Mouse (Mus musculus) midbrain, embryonic 13.5 days (tissue): ENCODE measurements at regions not wholly inside any gene's neighbourhood (a gene's known extent, or its start where the extent isn't known, plus 50 kb on each side); places are given as distances from the start of the nearest gene placed in this dataset.

ENCODE experiments used
- ATAC-seq: fragments of 200-750 bp; cut with Nextera tagmentation; 2 replicates; pipeline ENCODE4 v1.8.0; 2017; ENCODE audit warnings: mild to moderate bottlenecking, moderate TSS enrichment, moderate library complexity
- H3K27ac ChIP-seq: fragments of 300-500 bp; sonication (generic); 2 replicates; pipeline ENCODE4 v1.5.1; 2015; ENCODE audit warnings: inconsistent platforms, mild to moderate bottlenecking, moderate library complexity
- H3K27me3 ChIP-seq: fragments of 300-500 bp; sonication (generic); 2 replicates; pipeline ENCODE4 v1.6.1; 2015; ENCODE audit warnings: mild to moderate bottlenecking, inconsistent platforms
- H3K36me3 ChIP-seq: fragments of 300-500 bp; sonication (generic); 2 replicates; pipeline ENCODE4 v1.6.1; 2015; ENCODE audit warnings: mild to moderate bottlenecking, inconsistent platforms
- H3K4me1 ChIP-seq: fragments of 300-500 bp; sonication (generic); replicated peaks from 2 replicates; pipeline ENCODE4 v1.6.1; 2015; ENCODE audit warnings: inconsistent platforms
- H3K4me2 ChIP-seq: fragments of 300-500 bp; sonication (generic); replicated peaks from 2 replicates; pipeline ENCODE4 v1.6.1; 2015; ENCODE audit warnings: moderate library complexity, mild to moderate bottlenecking, inconsistent platforms
- H3K4me3 ChIP-seq: fragments of 300-500 bp; sonication (generic); replicated peaks from 2 replicates; pipeline ENCODE4 v1.5.1; 2015; ENCODE audit warnings: mild to moderate bottlenecking, inconsistent platforms
- H3K9ac ChIP-seq: fragments of 300-500 bp; sonication (generic); replicated peaks from 2 replicates; pipeline ENCODE4 v1.6.1; 2015; ENCODE audit warnings: mild to moderate bottlenecking, inconsistent platforms
- H3K9me3 ChIP-seq: fragments of 300-500 bp; sonication (generic); 2 replicates; pipeline ENCODE4 v1.6.1; 2016; ENCODE audit warnings: mild to moderate bottlenecking, inconsistent platforms
- WGBS: fragments of 180-500 bp; shearing (Covaris S2); methylation state at CpG from one replicate; pipeline ENCODE4 v1.1.7; 2015; 5-methylcytosine and 5-hydroxymethylcytosine counted together

DNA sequence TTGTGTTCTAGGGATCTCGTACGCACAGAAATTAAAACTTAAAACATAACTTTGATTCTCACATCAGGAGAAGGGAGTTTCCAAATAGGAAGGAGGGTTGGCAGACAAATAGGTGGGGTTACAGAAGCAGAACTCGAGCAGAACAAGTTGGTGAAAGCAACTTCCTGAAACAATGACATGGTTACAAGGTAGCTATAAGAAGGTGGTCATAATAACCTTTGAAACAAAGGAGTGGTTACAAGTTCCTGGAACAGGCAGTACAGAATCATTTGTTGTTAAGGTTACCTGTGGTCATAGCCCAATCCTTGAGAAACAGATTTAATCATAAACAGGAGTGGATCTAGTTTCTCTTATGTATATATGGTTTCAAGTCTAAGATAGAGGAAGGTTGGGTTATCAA lies 81.0 kb upstream of the Syt6 start:
- H3K4me1 ChIP-seq, result no peaks in the 10 kb centered on the region
- H3K9me3 ChIP-seq, result no peaks in the 10 kb centered on the region
- H3K27ac ChIP-seq, result no peak overlapping the region
- no peak overlapping the region for H3K4me3 ChIP-seq
- H3K27me3 ChIP-seq, result no peaks in the 10 kb centered on the region
- H3K36me3 ChIP-seq, result no peaks in the 10 kb centered on the region
- H3K9ac ChIP-seq, result no peak overlapping the region
- WGBS, result 85% methylated on average over 3 of the region's 3 CpGs
- ATAC-seq, result no peak
- H3K4me2 ChIP-seq, result no peak overlapping the region

DNA sequence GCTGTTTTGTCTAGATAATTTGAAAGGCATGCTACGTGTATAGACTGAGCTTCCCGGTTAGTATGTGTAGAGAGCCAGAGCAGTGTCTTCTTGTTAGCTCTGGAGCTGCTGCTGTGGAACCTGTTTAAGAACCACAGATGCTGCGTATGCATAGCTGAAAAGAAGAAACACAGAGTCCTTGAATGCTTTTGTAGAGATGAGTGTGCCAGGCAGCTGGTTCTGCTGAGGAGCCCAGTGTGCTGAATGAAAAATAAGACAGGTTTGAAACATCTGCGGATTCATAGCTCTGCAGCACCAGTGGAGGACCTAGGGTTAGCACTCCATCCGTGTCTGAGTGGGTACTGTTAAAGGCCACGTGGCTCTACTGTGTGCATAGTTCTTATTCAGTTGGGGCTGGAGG lies 78.9 kb upstream of the Syt6 start:
- no peaks in the 10 kb centered on the region for H3K27me3 ChIP-seq
- WGBS, result 91% methylated on average over 6 of the region's 6 CpGs
- H3K9ac ChIP-seq, result no peak overlapping the region
- ATAC-seq, result no peak
- no peaks in the 10 kb centered on the region for H3K36me3 ChIP-seq
- no peak overlapping the region for H3K4me2 ChIP-seq
- H3K9me3 ChIP-seq, result no peaks in the 10 kb centered on the region
- H3K4me1 ChIP-seq, result no peaks in the 10 kb centered on the region
- H3K27ac ChIP-seq, result no peak overlapping the region
- no peak overlapping the region for H3K4me3 ChIP-seq

- H3K27me3 ChIP-seq, result no peaks in the 10 kb centered on the region
- no peak overlapping the region for H3K9ac ChIP-seq
- no peak overlapping the region for H3K4me3 ChIP-seq
- no peak overlapping the region for H3K27ac ChIP-seq
- no peaks in the 10 kb centered on the region for H3K4me1 ChIP-seq
- H3K36me3 ChIP-seq, result no peaks in the 10 kb centered on the region
- WGBS, result 23% methylated on average over 3 of the region's 3 CpGs
- no peak for ATAC-seq
- H3K4me2 ChIP-seq, result no peak overlapping the region
- H3K9me3 ChIP-seq, result no peaks in the 10 kb centered on the region
Observed at GRCm38 (mm10) chr3:103496683-103497082, 78.3 kb upstream of the Syt6 start.

DNA sequence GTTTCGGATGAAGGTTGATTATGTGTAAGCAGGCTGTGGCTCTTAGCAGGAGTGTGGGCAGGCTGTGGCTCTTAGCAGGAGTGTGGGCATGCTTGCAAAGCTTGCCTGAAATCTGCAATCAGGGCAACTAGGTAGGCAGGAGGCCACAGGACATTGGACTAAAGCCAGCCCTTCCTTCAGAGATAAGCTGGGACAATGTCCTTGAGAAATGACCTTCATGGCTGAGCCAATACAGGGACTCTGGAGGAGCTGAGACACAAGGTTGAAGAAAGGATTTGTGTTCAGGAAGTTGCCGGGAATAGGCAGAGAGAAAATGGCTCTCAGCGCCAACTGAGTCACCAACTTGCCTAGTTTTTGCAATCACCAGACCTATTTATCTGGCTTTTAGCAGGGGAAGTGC lies 77.3 kb upstream of the Syt6 start:
- H3K9me3 ChIP-seq, result no peaks in the 10 kb centered on the region
- H3K4me3 ChIP-seq, result no peak overlapping the region
- no peaks in the 10 kb centered on the region for H3K27me3 ChIP-seq
- no peak overlapping the region for H3K4me2 ChIP-seq
- no peak for ATAC-seq
- H3K36me3 ChIP-seq, result no peaks in the 10 kb centered on the region
- no peak overlapping the region for H3K27ac ChIP-seq
- no peak overlapping the region for H3K9ac ChIP-seq
- 86% methylated on average over 3 of the region's 3 CpGs for WGBS
- no peaks in the 10 kb centered on the region for H3K4me1 ChIP-seq

- Histone ChIP-seq H3K4me2 (no peak overlapping the region), H3K4me1 (no peaks in the 10 kb centered on the region), H3K9ac (no peak overlapping the region), H3K27ac (no peak overlapping the region), H3K9me3 (no peaks in the 10 kb centered on the region), H3K36me3 (no peaks in the 10 kb centered on the region), H3K27me3 (no peaks in the 10 kb centered on the region), H3K4me3 (no peak overlapping the region)
- WGBS, result 75% methylated on average over 4 of the region's 4 CpGs
- no peak for ATAC-seq
Observed at GRCm38 (mm10) chr3:103498458-103498857, 76.6 kb upstream of the Syt6 start.

- ATAC-seq, result no peak
- Histone ChIP-seq H3K9ac (no peak overlapping the region), H3K4me3 (no peak overlapping the region)
Observed at GRCm38 (mm10) chr3:103499801-103500200, 75.2 kb upstream of the Syt6 start.

GRCm38 (mm10) chr3:103500366-103500765 lies 74.7 kb upstream of the Syt6 start:
- no peaks in the 10 kb centered on the region for H3K27me3 ChIP-seq
- no peak for ATAC-seq
- H3K4me2 ChIP-seq, result no peak overlapping the region
- no peaks in the 10 kb centered on the region for H3K4me1 ChIP-seq
- H3K4me3 ChIP-seq, result no peak overlapping the region
- 78% methylated on average over 4 of the region's 4 CpGs for WGBS
- H3K36me3 ChIP-seq, result no peaks in the 10 kb centered on the region
- H3K27ac ChIP-seq, result no peak overlapping the region
- H3K9me3 ChIP-seq, result no peaks in the 10 kb centered on the region
- H3K9ac ChIP-seq, result no peak overlapping the region

More at GRCm38 (mm10) chr3:103499801-103500200, 75.2 kb upstream of the Syt6 start:
- 53% methylated on average over 1 of the region's 1 CpGs for whole genome bisulfite sequencing
- H3K9me3 ChIP-seq, result no peaks in the 10 kb centered on the region
- no peaks in the 10 kb centered on the region for H3K36me3 ChIP-seq
- no peaks in the 10 kb centered on the region for H3K4me1 ChIP-seq
- no peaks in the 10 kb centered on the region for H3K27me3 ChIP-seq
- no peak overlapping the region for H3K4me2 ChIP-seq
- H3K27ac ChIP-seq, result no peak overlapping the region

DNA sequence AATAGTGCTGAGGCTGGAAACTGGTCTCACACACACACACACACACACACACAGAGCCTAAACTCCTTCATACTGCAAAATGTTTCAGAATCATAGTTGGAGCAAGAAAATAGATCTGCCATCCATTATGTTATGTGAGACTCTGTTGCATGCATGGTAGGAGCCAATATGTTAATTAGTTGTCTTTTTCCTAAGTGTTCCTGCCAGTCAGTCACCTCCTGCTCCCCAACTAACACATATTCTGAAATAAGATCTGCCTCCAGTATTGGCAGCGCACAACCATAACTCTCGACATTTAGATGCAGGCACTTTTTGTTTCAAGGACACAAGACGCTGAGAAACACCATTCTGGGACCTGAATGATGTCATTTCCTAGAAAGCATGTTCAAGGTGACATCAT lies 70.9 kb upstream of the Syt6 start:
- no peak for ATAC-seq
- H3K27ac ChIP-seq, result no peak overlapping the region

DNA sequence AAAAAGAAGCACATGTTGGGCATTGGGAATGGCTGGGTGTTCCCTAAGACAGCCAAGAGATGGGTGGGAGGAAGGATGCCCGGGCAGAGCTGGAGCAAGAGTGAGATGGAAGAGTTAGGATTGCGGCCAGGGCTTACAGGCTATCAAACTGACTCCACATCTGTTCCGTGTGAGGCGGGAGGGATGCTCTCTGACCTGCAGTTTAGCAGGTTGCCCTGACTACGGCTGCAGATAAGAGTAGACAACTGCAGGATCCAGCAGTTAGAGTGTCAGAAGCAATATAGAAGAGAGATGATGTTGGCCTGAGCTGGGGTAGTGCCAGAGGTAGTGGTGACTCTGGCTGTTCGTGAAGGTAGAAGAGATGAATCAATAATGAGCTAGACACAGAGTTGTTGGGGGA lies 61.6 kb upstream of the Syt6 start:
- H3K9me3 ChIP-seq, result no peaks in the 10 kb centered on the region
- H3K4me1 ChIP-seq, result no peaks in the 10 kb centered on the region
- H3K4me3 ChIP-seq, result no peak overlapping the region
- no peak for ATAC-seq
- H3K4me2 ChIP-seq, result no peak overlapping the region
- no peaks in the 10 kb centered on the region for H3K36me3 ChIP-seq
- WGBS, result 80% methylated on average over 6 of the region's 6 CpGs
- H3K9ac ChIP-seq, result no peak overlapping the region
- no peaks in the 10 kb centered on the region for H3K27me3 ChIP-seq
- H3K27ac ChIP-seq, result no peak overlapping the region

More for the DNA sequence above, 70.9 kb upstream of the Syt6 start:
- Histone ChIP-seq H3K4me2 (no peak overlapping the region), H3K4me3 (no peak overlapping the region), H3K27me3 (no peaks in the 10 kb centered on the region), H3K36me3 (no peaks in the 10 kb centered on the region), H3K9me3 (no peaks in the 10 kb centered on the region), H3K4me1 (no peaks in the 10 kb centered on the region), H3K9ac (no peak overlapping the region)
- 88% methylated on average over 3 of the region's 3 CpGs for WGBS

- no peaks in the 10 kb centered on the region for H3K9me3 ChIP-seq
- no peak overlapping the region for H3K4me2 ChIP-seq
- H3K36me3 ChIP-seq, result no peaks in the 10 kb centered on the region
- H3K27me3 ChIP-seq, result no peaks in the 10 kb centered on the region
- ATAC-seq, result no peak
- H3K4me3 ChIP-seq, result no peak overlapping the region
- no peak overlapping the region for H3K9ac ChIP-seq
- no peak overlapping the region for H3K27ac ChIP-seq
- H3K4me1 ChIP-seq, result no peaks in the 10 kb centered on the region
- WGBS, result 75% methylated on average over 7 of the region's 7 CpGs
Observed at GRCm38 (mm10) chr3:103514061-103514460, 61.0 kb upstream of the Syt6 start.

DNA sequence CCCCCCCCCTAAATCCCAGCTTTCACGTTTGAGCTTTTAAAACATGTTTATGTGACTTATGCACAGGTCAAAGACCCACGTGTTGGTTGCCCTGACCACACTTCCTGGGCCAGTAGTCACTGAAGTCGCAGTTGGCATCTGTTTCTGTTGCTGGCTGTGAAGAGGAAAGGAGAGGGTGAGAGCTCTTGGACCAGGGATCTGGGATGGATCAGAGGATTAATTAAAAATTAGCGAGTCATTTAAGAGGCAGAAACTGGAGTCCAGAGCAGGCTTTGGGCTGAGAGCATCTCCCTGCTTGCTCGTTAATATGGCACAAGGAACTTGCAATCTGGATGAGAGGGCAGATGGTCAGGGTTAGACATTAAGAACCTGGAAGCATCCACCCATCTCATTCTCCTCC lies 59.1 kb upstream of the Syt6 start:
- no peaks in the 10 kb centered on the region for H3K9me3 ChIP-seq
- H3K4me1 ChIP-seq, result no peaks in the 10 kb centered on the region
- no peaks in the 10 kb centered on the region for H3K36me3 ChIP-seq
- no peak overlapping the region for H3K27ac ChIP-seq
- H3K27me3 ChIP-seq, result no peaks in the 10 kb centered on the region
- no peak for ATAC-seq
- H3K4me2 ChIP-seq, result no peak overlapping the region
- no peak overlapping the region for H3K4me3 ChIP-seq
- no peak overlapping the region for H3K9ac ChIP-seq
- WGBS, result 76% methylated on average over 5 of the region's 5 CpGs

DNA sequence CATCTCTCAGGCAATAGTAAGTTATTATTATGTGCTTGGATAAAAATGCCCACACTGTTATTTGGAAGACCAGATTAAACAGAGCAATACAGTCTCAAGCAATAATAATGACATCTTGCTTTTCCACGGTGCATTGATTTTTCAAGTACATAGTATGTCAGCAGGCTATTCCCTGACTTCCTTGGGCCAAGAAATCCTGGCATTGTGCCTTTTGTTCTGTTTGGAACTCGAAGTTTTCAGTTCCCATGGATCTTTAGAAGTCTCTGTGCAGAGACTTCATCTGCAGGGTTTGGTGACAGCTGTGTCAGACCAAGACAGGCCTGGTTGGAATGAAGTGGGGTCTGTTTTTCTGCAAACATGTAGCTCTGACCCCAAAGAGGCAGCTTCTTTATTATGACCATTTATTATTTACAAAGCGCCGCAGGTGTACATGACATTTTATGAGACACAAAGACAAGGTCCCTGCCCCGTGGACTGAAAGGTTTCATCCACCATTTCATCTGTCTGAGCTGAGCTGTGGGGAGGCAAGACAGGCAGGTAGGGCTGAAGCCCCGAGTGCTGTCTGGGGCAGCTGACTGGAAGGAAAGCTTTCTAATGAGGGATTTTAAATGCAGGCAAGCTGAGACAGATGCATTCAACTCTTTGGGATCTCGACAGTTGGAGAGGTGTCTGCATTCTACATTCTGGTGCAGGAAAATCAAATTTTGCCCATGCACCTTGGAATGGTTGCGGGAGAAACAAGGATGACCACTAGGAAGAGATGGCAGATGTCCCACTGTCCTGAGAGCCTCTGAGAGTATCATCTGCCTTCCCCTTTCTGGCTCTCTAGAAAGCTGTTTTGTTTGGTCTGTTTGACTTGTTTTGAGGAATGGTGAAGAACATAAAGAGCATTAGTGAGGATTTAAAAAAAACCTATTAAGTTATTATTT lies 57.4 kb upstream of the Syt6 start:
- Histone ChIP-seq H3K27me3 (no peaks in the 10 kb centered on the region), H3K27ac (no peak overlapping the region), H3K9me3 (no peaks in the 10 kb centered on the region), H3K36me3 (no peaks in the 10 kb centered on the region), H3K4me3 (no peak overlapping the region), H3K9ac (no peak overlapping the region), H3K4me1 (no peaks in the 10 kb centered on the region), H3K4me2 (no peak overlapping the region)
- no peak for ATAC-seq
- 65% methylated on average over 8 of the region's 8 CpGs for WGBS

GRCm38 (mm10) chr3:103518624-103519023 lies 56.4 kb upstream of the Syt6 start:
- no peak overlapping the region for H3K9ac ChIP-seq
- no peaks in the 10 kb centered on the region for H3K36me3 ChIP-seq
- H3K9me3 ChIP-seq, result no peaks in the 10 kb centered on the region
- no peaks in the 10 kb centered on the region for H3K4me1 ChIP-seq
- no peak overlapping the region for H3K4me3 ChIP-seq
- ATAC-seq, result no peak
- 91% methylated on average over 2 of the region's 2 CpGs for WGBS
- H3K27me3 ChIP-seq, result no peaks in the 10 kb centered on the region
- no peak overlapping the region for H3K27ac ChIP-seq
- H3K4me2 ChIP-seq, result no peak overlapping the region
